Mouse (Mus musculus) cerebellum, postnatal 25 days (tissue): ENCODE measurements at regions not wholly inside any gene's neighbourhood (a gene's known extent, or its start where the extent isn't known, plus 50 kb on each side); places are given as distances from the start of the nearest gene placed in this dataset.

Experiments used
- DNase-seq, 2 experiments: peaks; one replicate each; pipeline ENCODE4 v3.0.0; 2021; ENCODE audit warnings: mixed read lengths in 2 of 2

DNA sequence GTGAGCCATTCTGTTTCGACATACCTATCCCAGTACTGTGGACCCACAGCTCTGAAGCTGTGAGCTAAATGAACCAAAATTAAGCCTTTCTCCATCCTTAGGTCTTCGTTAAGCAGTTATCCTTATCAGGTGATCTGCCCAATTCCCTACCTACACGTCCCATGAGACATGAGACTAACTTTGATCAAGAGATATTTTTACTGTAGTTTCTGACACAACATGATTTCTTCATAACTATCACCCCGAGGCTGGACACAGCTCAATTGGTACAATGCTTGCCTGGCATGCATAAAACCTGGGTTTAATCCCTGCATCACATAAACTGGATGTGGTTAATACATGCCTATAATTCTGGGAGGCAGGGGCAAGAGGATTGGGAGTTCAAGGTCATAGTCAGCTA is 82.2 kb upstream of the Elovl6 start:
- no peak for DNase-seq

DNA sequence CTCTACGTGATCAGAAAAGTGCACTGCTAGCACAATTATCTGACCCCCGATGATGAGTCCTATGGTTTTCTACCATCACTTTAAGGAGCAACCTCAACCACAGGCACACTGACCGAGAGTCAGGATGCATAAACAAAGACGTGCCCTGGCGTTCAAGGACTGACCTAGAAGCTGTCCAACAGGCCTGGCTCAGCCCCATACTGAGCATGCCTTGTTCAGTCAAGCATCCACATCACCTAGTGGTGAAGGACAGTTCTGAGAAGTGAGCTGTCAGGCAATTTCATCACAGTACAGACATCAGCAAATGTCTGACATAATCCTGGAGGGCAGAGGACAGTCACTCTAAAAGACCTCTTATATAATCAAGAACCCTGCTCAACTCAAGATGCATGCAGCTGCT is 81.5 kb upstream of the Elovl6 start:
- no peak for DNase-seq

DNA sequence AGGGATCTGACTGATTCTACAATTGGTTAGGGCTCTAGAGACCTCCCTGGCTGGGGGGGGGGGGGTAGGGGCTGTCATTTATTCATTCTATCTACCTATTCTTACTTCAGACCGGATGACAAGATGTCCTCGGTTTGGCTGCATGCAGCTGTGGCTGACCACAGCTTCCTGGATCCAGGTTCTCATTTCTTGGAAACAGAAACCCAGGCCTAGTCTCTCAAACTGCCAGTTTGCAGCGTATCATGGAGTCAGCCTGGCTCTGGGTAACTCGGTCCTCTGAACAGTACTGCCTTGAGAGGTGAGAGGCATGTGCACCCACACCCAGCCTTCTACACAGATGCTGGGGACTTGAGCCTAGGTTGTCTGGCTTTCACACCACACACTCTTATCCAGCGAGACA is 62.1 kb upstream of the Elovl6 start:
- no peak for DNase-seq

DNA sequence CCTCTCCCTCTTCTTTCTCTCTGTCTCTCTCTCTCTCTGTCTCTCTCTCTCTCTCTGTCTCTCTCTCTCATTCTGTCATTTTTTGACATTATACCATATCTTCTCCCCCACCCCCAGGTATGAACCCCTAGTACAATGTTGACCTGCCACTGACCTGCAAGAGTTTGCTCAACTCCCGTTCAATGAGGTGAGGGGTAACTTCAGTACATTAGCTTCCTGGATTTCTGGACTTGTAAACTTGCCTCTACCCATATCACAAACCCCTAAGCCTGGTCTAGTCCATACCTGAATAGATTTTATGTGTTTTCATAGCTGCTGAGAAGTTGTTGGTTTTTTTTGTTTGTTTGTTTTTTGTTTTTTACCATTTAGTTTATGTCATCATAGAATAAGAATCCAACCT is 60.8 kb upstream of the Elovl6 start:
- DNase-seq: no peak

DNA sequence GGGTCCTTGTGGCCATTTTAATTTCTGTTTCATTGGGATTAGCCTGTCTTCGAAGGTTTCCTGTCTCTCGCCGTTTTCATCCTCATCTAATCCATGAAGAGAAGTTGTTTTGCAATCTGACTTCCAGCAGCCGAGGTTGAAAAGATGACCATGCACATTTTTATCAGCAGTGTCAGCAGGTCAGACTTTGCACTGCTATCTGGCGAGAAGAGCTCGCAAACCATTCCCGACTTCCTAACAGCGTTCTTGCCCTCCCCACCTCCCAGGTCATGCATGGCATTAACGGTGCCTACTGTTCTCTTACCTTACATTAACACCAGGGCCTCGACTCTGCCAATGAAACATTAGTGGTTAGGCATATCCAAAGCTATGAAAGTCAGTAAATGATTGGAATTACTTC is 60.1 kb upstream of the Elovl6 start:
- no peak for DNase-seq

DNA sequence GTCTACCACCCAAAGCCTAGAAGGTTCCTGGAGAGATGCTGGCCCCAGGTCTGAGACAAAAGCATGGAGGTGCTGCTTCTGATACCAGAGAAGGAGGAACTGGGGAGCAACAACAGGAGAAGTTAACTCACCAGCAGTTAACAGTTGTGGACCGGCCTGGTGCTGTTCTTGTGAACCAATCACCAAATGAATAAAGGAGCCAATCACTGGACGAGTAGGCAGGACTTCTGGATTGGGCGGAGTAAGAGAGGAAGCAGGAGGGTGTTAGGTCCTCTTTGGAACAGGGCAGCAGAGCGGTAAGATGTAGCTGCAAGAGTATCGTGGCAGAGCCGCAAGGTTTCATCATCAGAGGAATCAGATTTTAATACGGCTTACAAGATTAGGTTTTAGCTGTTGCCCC is 57.7 kb upstream of the Elovl6 start:
- no peak for DNase-seq

DNA sequence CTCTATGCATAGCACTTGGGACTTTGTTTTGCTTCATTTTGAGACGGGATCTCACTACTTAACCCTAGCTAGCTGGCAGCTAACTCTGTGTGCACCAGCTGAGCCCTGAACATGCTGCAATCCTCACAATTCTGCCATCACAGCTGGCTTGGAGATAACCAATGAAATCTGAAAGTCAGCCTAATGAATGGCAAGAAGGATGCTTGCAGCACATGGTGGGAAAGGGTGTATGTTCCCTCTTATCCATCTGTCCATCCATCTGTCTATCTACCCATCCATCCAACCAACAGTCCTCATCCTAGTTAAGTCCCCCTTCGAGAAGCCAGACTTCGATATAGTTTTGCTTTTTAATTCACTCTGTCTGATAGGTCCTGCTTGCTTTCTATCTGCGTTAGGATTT is 55.9 kb upstream of the Elovl6 start:
- DNase-seq: no peak

DNA sequence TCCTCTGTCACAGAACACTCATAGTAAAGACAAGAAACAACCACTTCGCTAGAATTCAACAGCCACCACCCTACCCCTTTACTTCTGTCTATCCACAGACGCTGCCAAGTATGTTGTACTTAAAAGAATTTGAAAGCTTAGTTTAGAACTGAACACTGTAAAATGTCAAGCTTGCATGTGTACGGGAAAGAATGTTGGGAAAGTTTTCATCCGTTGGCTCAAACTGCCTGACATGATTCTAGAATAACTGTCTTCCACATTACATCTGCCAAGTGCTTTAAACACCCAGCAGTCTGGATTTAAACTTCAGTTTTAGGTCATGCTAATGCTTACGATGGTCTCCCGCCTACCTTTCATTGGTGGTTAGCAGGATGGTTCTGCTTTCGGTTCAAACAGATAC is 54.1 kb upstream of the Elovl6 start:
- no peak for DNase-seq

DNA sequence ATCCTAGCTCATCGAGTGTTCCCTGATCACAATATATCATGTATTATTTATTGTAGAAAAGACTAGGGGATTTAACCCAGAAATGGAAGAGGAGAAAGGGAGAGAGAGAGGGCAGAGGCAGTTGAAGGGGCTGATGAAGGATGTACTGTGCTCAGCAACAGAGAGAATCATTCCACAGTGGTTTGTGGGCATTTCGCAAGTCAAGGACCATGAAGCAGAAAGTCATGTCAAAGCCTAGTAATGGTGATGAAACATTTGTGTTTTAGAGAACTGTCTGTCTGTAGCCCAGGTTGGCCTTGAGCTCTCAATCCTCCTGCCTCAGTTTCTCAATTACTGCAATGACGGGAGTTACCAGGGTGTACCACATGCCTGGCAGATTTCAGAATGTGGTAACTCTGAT is 50.9 kb upstream of the Elovl6 start:
- DNase-seq: no peak
